Mouse (Mus musculus): ENCODE measurements around the gene Tmem144. TPM values are rescaled to one million over a fixed set of nuclear protein-coding genes. Genes with fewer than 3 reads are reported as not detected.

Tmem144 gene
- total and polyA plus RNA-seq, 3 experiments, result 0.59 to 2.0 (median 1.3) TPM

GRCm38 (mm10) chr3:79813814-79814490 is 38.6 kb downstream of the Tmem144 start:
- H3K4me3 ChIP-seq (replicated peaks in 1 of 3; ENCODE audit: low read depth in 2 of 3, low read length in 2 of 3, poor library complexity in 1 of 3), result no peak overlapping the region
- dilution Hi-C loops (cut with MboI; ENCODE audit: extremely low pct_ligation_motif_present, extremely low pct_unique_long_range_greater_than_20kb, low sequenced_read_pairs) (no loop called here), in situ Hi-C loops (cut with MboI; ENCODE audit: low pct_ligation_motif_present, low pct_unique_long_range_greater_than_20kb, low sequenced_read_pairs) (loop anchor here (5.0 kb wide), 1 partner anchor 147 kb away; no protein-coding TSS in a partner anchor)
- peak; percentile 51 for TF ChIP-seq SMC3 (IDR thresholded peaks at IDR 0.05; ENCODE audit: low read depth, low read length)
- TF ChIP-seq CHD1 (IDR thresholded peaks at IDR 0.05; ENCODE audit: low read depth, low read length), result no peak
- peak; percentile 53 for TF ChIP-seq RAD21 (IDR thresholded peaks at IDR 0.05; ENCODE audit: low read depth, low read length)
- TF ChIP-seq TCF12 (IDR thresholded peaks at IDR 0.05; ENCODE audit: low read depth, low read length), result no peak
- peak; percentile 51 to 78 for TF ChIP-seq CTCF (conservative IDR thresholded peaks at IDR 0.05 in 1 of 2, IDR thresholded peaks at IDR 0.05 in 1 of 2; ENCODE audit: low read depth in 2 of 2, low read length in 2 of 2)
- DNase-seq (ENCODE audit: extremely low read depth), result peak; percentile 59
- no peaks in the 10 kb centered on the region for H3K79me2 ChIP-seq (replicated peaks; ENCODE audit: control insufficient read depth, extremely low read depth, insufficient read depth, poor library complexity, severe bottlenecking)
- no peaks in the 10 kb centered on the region for H3K9me3 ChIP-seq (replicated peaks; ENCODE audit: low read length)
- no peaks in the 10 kb centered on the region for H3K27me3 ChIP-seq (replicated peaks)
- no peak overlapping the region for H3K9ac ChIP-seq (ENCODE audit: insufficient read depth, low read depth)
- no peak overlapping the region for H3K4me2 ChIP-seq (ENCODE audit: insufficient read depth, low read depth, poor library complexity, severe bottlenecking)
- no peaks in the 10 kb centered on the region for H3K36me3 ChIP-seq (replicated peaks in 1 of 2; ENCODE audit: control insufficient read depth in 1 of 2, insufficient read depth in 1 of 2, low read length in 1 of 2)
- H3K4me1 ChIP-seq (ENCODE audit: control insufficient read depth in 1 of 2, insufficient read depth in 2 of 2), result peaks cover 0 to 2% of the 10 kb centered on the region in 2 experiments; a peak in 2 of 4 replicates
- H3K27ac ChIP-seq (ENCODE audit: insufficient read depth, low read depth), result no peak overlapping the region

DNA sequence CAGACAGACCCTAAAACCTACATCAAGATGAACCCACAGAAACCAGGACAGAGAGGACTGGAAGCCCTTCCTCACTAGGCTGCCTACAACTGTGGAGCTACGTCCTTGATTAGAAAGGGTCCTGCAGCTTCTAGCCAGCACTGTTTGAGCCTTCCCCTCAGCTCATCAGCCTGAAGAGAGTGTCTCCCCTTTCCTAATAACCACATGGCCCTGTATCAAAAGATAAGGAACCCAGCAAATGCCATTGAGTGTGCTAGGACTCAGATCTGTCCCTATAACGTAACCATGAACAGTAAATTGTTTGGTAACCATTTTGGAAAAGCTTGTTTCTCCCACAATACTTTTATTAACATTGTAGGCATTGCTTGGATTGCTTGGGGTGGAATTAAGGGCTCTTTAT is 40.5 kb downstream of the Tmem144 start:
- H3K27ac ChIP-seq (ENCODE audit: insufficient read depth, low read depth), result no peak overlapping the region
- no peak for DNase-seq (ENCODE audit: extremely low read depth)
- H3K36me3 ChIP-seq (replicated peaks in 1 of 2; ENCODE audit: control insufficient read depth in 1 of 2, insufficient read depth in 1 of 2, low read length in 1 of 2), result no peaks in the 10 kb centered on the region
- peaks cover 2 to 8% of the 10 kb centered on the region in 2 experiments; a peak in 2 of 4 replicates for H3K4me1 ChIP-seq (ENCODE audit: control insufficient read depth in 1 of 2, insufficient read depth in 2 of 2)
- H3K9ac ChIP-seq (ENCODE audit: insufficient read depth, low read depth), result no peak overlapping the region
- TF ChIP-seq MAZ (IDR thresholded peaks at IDR 0.05; ENCODE audit: low read depth, low read length) (no peak), POLR2A (IDR thresholded peaks at IDR 0.05; ENCODE audit: low read depth, low read length) (no peak), CTCF (conservative IDR thresholded peaks at IDR 0.05 in 1 of 2, IDR thresholded peaks at IDR 0.05 in 1 of 2; ENCODE audit: low read depth in 2 of 2, low read length in 2 of 2) (no peak), ZNF384 (IDR thresholded peaks at IDR 0.05; ENCODE audit: low read depth, low read length) (no peak), RAD21 (IDR thresholded peaks at IDR 0.05; ENCODE audit: low read depth, low read length) (no peak), ZKSCAN1 (IDR thresholded peaks at IDR 0.05; ENCODE audit: borderline replicate concordance, low read depth, low read length) (no peak), MEF2A (IDR thresholded peaks at IDR 0.05; ENCODE audit: borderline replicate concordance, low read depth, low read length) (no peak), MXI1 (IDR thresholded peaks at IDR 0.05; ENCODE audit: low read depth, low read length) (no peak), NRF1 (IDR thresholded peaks at IDR 0.05; ENCODE audit: low read depth, low read length) (no peak), JUN (IDR thresholded peaks at IDR 0.05; ENCODE audit: insufficient read depth, low read depth, low read length) (no peak), KAT2A (IDR thresholded peaks at IDR 0.05; ENCODE audit: insufficient replicate concordance, low read length) (no peak), USF2 (conservative IDR thresholded peaks at IDR 0.05; ENCODE audit: low read depth, low read length) (no peak), ETS1 (conservative IDR thresholded peaks at IDR 0.05; ENCODE audit: low read depth, low read length) (no peak), CHD1 (IDR thresholded peaks at IDR 0.05; ENCODE audit: low read depth, low read length) (no peak), JUND (conservative IDR thresholded peaks at IDR 0.05; ENCODE audit: low read depth, low read length) (no peak), UBTF (IDR thresholded peaks at IDR 0.05; ENCODE audit: low read depth, low read length) (no peak), SMC3 (IDR thresholded peaks at IDR 0.05; ENCODE audit: low read depth, low read length) (no peak), ZC3H11A (IDR thresholded peaks at IDR 0.05; ENCODE audit: low read depth, low read length) (no peak), ZMIZ1 (IDR thresholded peaks at IDR 0.05; ENCODE audit: low read depth, low read length) (no peak)
- H3K79me2 ChIP-seq (replicated peaks; ENCODE audit: control insufficient read depth, extremely low read depth, insufficient read depth, poor library complexity, severe bottlenecking), result no peaks in the 10 kb centered on the region
- in situ Hi-C loops (cut with MboI; ENCODE audit: low pct_ligation_motif_present, low pct_unique_long_range_greater_than_20kb, low sequenced_read_pairs) (loop anchor here (5.0 kb wide), 1 partner anchor 145 kb away; no protein-coding TSS in a partner anchor), dilution Hi-C loops (cut with MboI; ENCODE audit: extremely low pct_ligation_motif_present, extremely low pct_unique_long_range_greater_than_20kb, low sequenced_read_pairs) (no loop called here)
- no peak overlapping the region for H3K4me2 ChIP-seq (ENCODE audit: insufficient read depth, low read depth, poor library complexity, severe bottlenecking)
- no peak overlapping the region for H3K4me3 ChIP-seq (replicated peaks in 1 of 3; ENCODE audit: low read depth in 2 of 3, low read length in 2 of 3, poor library complexity in 1 of 3)
- no peaks in the 10 kb centered on the region for H3K9me3 ChIP-seq (replicated peaks; ENCODE audit: low read length)
- H3K27me3 ChIP-seq (replicated peaks), result no peaks in the 10 kb centered on the region
